Mouse (Mus musculus) heart, postnatal 36 days (tissue): ENCODE data around the gene Ttc41. TPM values are rescaled to one million over a fixed set of nuclear protein-coding genes. Genes with fewer than 3 reads are reported as not detected.

Source experiments
- DNase-seq, 2 experiments: peaks; one replicate each; pipeline ENCODE4 v3.0.0; 2021 to 2022
- intact Hi-C: fragments of 180-260 bp; cut with DNase I; formaldehyde crosslinking; loops from one replicate; pipeline ENCODE4 v1.15.1; 2025
- total RNA-seq, 2 experiments: library from RNA; stranded (reverse); gene quantifications; 2 replicates each; pipeline ENCODE4 v1.2.3; 2021

Gene Ttc41
- total RNA-seq, 2 experiments from 2014 or later: 1.4 to 2.2 TPM

- no peak for DNase-seq
- intact Hi-C loops: loop anchor here (2.0 kb wide), 2 partner anchors 35 to 73 kb away; no protein-coding TSS in a partner anchor
Measured at GRCm38 (mm10) chr10:86779816-86780500, 74.3 kb downstream of the Ttc41 start.

GRCm38 (mm10) chr10:86781641-86782040 lies 76.0 kb downstream of the Ttc41 start:
- no peak for DNase-seq
- intact Hi-C loops: no loop called here

- intact Hi-C loops: no loop called here
Measured at GRCm38 (mm10) chr10:86782656-86783055, 77.0 kb downstream of the Ttc41 start.

GRCm38 (mm10) chr10:86783561-86783960 lies 78.0 kb downstream of the Ttc41 start:
- DNase-seq: no peak
- intact Hi-C loops: no loop called here

More at GRCm38 (mm10) chr10:86782656-86783055, 77.0 kb downstream of the Ttc41 start:
- DNase-seq: no peak

GRCm38 (mm10) chr10:86784126-86784675 lies 78.6 kb downstream of the Ttc41 start:
- intact Hi-C loops: no loop called here

GRCm38 (mm10) chr10:86785396-86785795 lies 79.8 kb downstream of the Ttc41 start:
- no peak for DNase-seq
- intact Hi-C loops: no loop called here

More at GRCm38 (mm10) chr10:86784126-86784675, 78.6 kb downstream of the Ttc41 start:
- DNase-seq: no peak

- no peak for DNase-seq
- intact Hi-C loops: no loop called here
Measured at GRCm38 (mm10) chr10:86786083-86786482, 80.5 kb downstream of the Ttc41 start.

GRCm38 (mm10) chr10:86788193-86788592 lies 82.6 kb downstream of the Ttc41 start:
- intact Hi-C loops: no loop called here
- DNase-seq: no peak

GRCm38 (mm10) chr10:86789146-86789672 lies 83.6 kb downstream of the Ttc41 start:
- DNase-seq: no peak
- intact Hi-C loops: no loop called here

GRCm38 (mm10) chr10:86791507-86792184 lies 86.0 kb downstream of the Ttc41 start:
- intact Hi-C loops: no loop called here
- DNase-seq: no peak

- peak; percentile 39 to 46 for DNase-seq
Measured at GRCm38 (mm10) chr10:86793509-86793951, 87.9 kb downstream of the Ttc41 start.

GRCm38 (mm10) chr10:86794196-86794595 lies 88.6 kb downstream of the Ttc41 start:
- intact Hi-C loops: no loop called here
- DNase-seq: no peak

More at GRCm38 (mm10) chr10:86793509-86793951, 87.9 kb downstream of the Ttc41 start:
- intact Hi-C loops: no loop called here

GRCm38 (mm10) chr10:86794794-86795535 lies 89.4 kb downstream of the Ttc41 start:
- no peak for DNase-seq
- intact Hi-C loops: no loop called here

GRCm38 (mm10) chr10:86796073-86796741 lies 90.6 kb downstream of the Ttc41 start:
- intact Hi-C loops: no loop called here

GRCm38 (mm10) chr10:86807362-86807761 lies 101.8 kb downstream of the Ttc41 start:
- intact Hi-C loops: loop anchor here (10.0 kb wide), 1 partner anchor 1067 kb away; no protein-coding TSS in a partner anchor
- no peak for DNase-seq

More at GRCm38 (mm10) chr10:86796073-86796741, 90.6 kb downstream of the Ttc41 start:
- DNase-seq: no peak

GRCm38 (mm10) chr10:86808013-86808758 lies 102.6 kb downstream of the Ttc41 start:
- intact Hi-C loops: loop anchor here (10.0 kb wide), 1 partner anchor 1067 kb away; no protein-coding TSS in a partner anchor

GRCm38 (mm10) chr10:86810000-86810399 lies 104.4 kb downstream of the Ttc41 start:
- DNase-seq: no peak
- intact Hi-C loops: loop anchor here (10.0 kb wide), 1 partner anchor 1065 kb away; no protein-coding TSS in a partner anchor

More at GRCm38 (mm10) chr10:86808013-86808758, 102.6 kb downstream of the Ttc41 start:
- DNase-seq: no peak

GRCm38 (mm10) chr10:86810612-86811011 lies 105.0 kb downstream of the Ttc41 start:
- no peak for DNase-seq
- intact Hi-C loops: no loop called here
